Comparison of ENCODE assay signal across 17 mouse cellular contexts in genomic region chr11:71840635-71841443, GRCm38 (mm10).
DNase-seq lines count a peak whose midpoint lies in the region; ATAC-seq lines count a peak whose summit lies in the region.
"Had no signal": no experiment of that assay in that cellular context is flagged by ENCODE, and none has a peak within 500 bp of the region (broad histone marks: within the 10 kb centered on the region; RNA-seq: fewer than 3 reads in every experiment).

No protein-coding gene starts in this region.

- H3K27me3 ChIP-seq in forebrain, embryonic 15.5 days, result no peaks in the 10 kb centered on the region
- no peaks in the 10 kb centered on the region for H3K27me3 ChIP-seq in forebrain, embryonic 12.5 days
- no peaks in the 10 kb centered on the region for H3K27me3 ChIP-seq in midbrain, embryonic 14.5 days (ENCODE audit: control insufficient read depth, insufficient read depth, low read length)
- no peaks in the 10 kb centered on the region for H3K27me3 ChIP-seq in midbrain, embryonic 10.5 days (ENCODE audit: low read depth, poor library complexity, severe bottlenecking)
- H3K27me3 ChIP-seq in hindbrain, embryonic 16.5 days (replicated peaks; ENCODE audit: control insufficient read depth, insufficient read depth, low read length), result 0 out of 2 replicates have a peak, but pooled peaks cover 2% of the 10 kb centered on the region
- H3K27me3 ChIP-seq: embryonic facial prominence, embryonic 13.5 days; heart, embryonic 15.5 days; stomach, embryonic 15.5 days had no signal

- ATAC-seq in forebrain, embryonic 15.5 days (replicated peaks), result peak; percentile 60; the same call in 1 of the 2 replicates
- ATAC-seq in forebrain, embryonic 12.5 days (ENCODE audit: low FRiP score), result no peak; the same call in 1 of the 2 replicates
- ATAC-seq in midbrain, embryonic 14.5 days (ENCODE audit: low FRiP score, low TSS enrichment), result no peak
- ATAC-seq in hindbrain, embryonic 16.5 days, result peak; percentile 80
- ATAC-seq in erythroblast, adult 5-6 weeks (replicated peaks; ENCODE audit: low FRiP score, poor library complexity, severe bottlenecking), result no peak
- ATAC-seq: lung, postnatal 0 days had no signal

- no peak overlapping the region for H3K4me2 ChIP-seq in forebrain, embryonic 15.5 days (replicated peaks)
- H3K4me2 ChIP-seq in forebrain, embryonic 12.5 days, result no peak overlapping the region
- no peak overlapping the region for H3K4me2 ChIP-seq in midbrain, embryonic 14.5 days (ENCODE audit: low read length)
- H3K4me2 ChIP-seq in hindbrain, embryonic 16.5 days (ENCODE audit: low read length), result no peak overlapping the region
- H3K4me2 ChIP-seq: embryonic facial prominence, embryonic 13.5 days; heart, embryonic 15.5 days; stomach, embryonic 15.5 days had no signal

- no peak overlapping the region for H3K27ac ChIP-seq in forebrain, embryonic 15.5 days (replicated peaks)
- H3K27ac ChIP-seq in forebrain, embryonic 12.5 days, result no peak overlapping the region
- 0 out of 2 replicates have a peak overlapping the region, but pooled peaks have one; percentile 26 for H3K27ac ChIP-seq in midbrain, embryonic 14.5 days (replicated peaks; ENCODE audit: low read depth, low read length)
- no peak overlapping the region for H3K27ac ChIP-seq in midbrain, embryonic 10.5 days (replicated peaks)
- H3K27ac ChIP-seq in hindbrain, embryonic 16.5 days (ENCODE audit: low read depth, low read length), result no peak overlapping the region
- H3K27ac ChIP-seq: embryonic facial prominence, embryonic 13.5 days; heart, embryonic 15.5 days; liver, embryonic 14.5 days; stomach, embryonic 15.5 days had no signal

- WGBS in forebrain, embryonic 15.5 days, result 28% methylated on average over 8 of the region's 8 CpGs
- WGBS in forebrain, embryonic 12.5 days, result 42% methylated on average over 8 of the region's 8 CpGs
- WGBS in midbrain, embryonic 14.5 days, result 54% methylated on average over 8 of the region's 8 CpGs
- 72% methylated on average over 8 of the region's 8 CpGs for WGBS in midbrain, embryonic 10.5 days
- 21% methylated on average over 8 of the region's 8 CpGs for WGBS in hindbrain, embryonic 16.5 days

- H3K4me1 ChIP-seq in forebrain, embryonic 15.5 days, result peaks cover 6% of the 10 kb centered on the region; the same call in 1 of the 2 replicates
- H3K4me1 ChIP-seq in forebrain, embryonic 12.5 days, result no peaks in the 10 kb centered on the region
- H3K4me1 ChIP-seq in midbrain, embryonic 14.5 days (ENCODE audit: control insufficient read depth, insufficient read depth, low read length), result no peaks in the 10 kb centered on the region
- no peaks in the 10 kb centered on the region for H3K4me1 ChIP-seq in midbrain, embryonic 10.5 days
- H3K4me1 ChIP-seq in hindbrain, embryonic 16.5 days (ENCODE audit: control insufficient read depth, insufficient read depth, low read depth, low read length), result no peaks in the 10 kb centered on the region
- H3K4me1 ChIP-seq: embryonic facial prominence, embryonic 13.5 days; heart, embryonic 15.5 days; stomach, embryonic 15.5 days had no signal

- H3K36me3 ChIP-seq in forebrain, embryonic 15.5 days, result no peaks in the 10 kb centered on the region
- H3K36me3 ChIP-seq in forebrain, embryonic 12.5 days (replicated peaks), result no peaks in the 10 kb centered on the region
- H3K36me3 ChIP-seq in midbrain, embryonic 14.5 days (ENCODE audit: control insufficient read depth, insufficient read depth, low read length), result no peaks in the 10 kb centered on the region
- H3K36me3 ChIP-seq in midbrain, embryonic 10.5 days, result no peaks in the 10 kb centered on the region
- H3K36me3 ChIP-seq in hindbrain, embryonic 16.5 days (ENCODE audit: control insufficient read depth, insufficient read depth, low read length), result no peaks in the 10 kb centered on the region
- H3K36me3 ChIP-seq: embryonic facial prominence, embryonic 13.5 days; heart, embryonic 15.5 days; stomach, embryonic 15.5 days had no signal

- H3K9me3 ChIP-seq in forebrain, embryonic 15.5 days, result no peaks in the 10 kb centered on the region
- no peaks in the 10 kb centered on the region for H3K9me3 ChIP-seq in forebrain, embryonic 12.5 days
- H3K9me3 ChIP-seq in midbrain, embryonic 14.5 days (ENCODE audit: control insufficient read depth, low read length), result no peaks in the 10 kb centered on the region
- no peaks in the 10 kb centered on the region for H3K9me3 ChIP-seq in midbrain, embryonic 10.5 days (replicated peaks)
- H3K9me3 ChIP-seq in hindbrain, embryonic 16.5 days (ENCODE audit: control insufficient read depth, low read length), result no peaks in the 10 kb centered on the region
- H3K9me3 ChIP-seq: embryonic facial prominence, embryonic 13.5 days; heart, embryonic 15.5 days; stomach, embryonic 15.5 days had no signal

- H3K4me3 ChIP-seq in forebrain, embryonic 15.5 days, result no peak overlapping the region
- H3K4me3 ChIP-seq in forebrain, embryonic 12.5 days (replicated peaks), result no peak overlapping the region
- no peak overlapping the region for H3K4me3 ChIP-seq in midbrain, embryonic 14.5 days (replicated peaks; ENCODE audit: low read depth, low read length)
- H3K4me3 ChIP-seq in midbrain, embryonic 10.5 days, result no peak overlapping the region
- no peak overlapping the region for H3K4me3 ChIP-seq in hindbrain, embryonic 16.5 days (ENCODE audit: low read length)
- H3K4me3 ChIP-seq: embryonic facial prominence, embryonic 13.5 days; heart, embryonic 15.5 days; stomach, embryonic 15.5 days had no signal

- peak; percentile 46 for DNase-seq in midbrain, embryonic 14.5 days
- DNase-seq in midbrain, embryonic 10.5 days (ENCODE audit: low spot score), result no peak
- DNase-seq in layer of hippocampus, postnatal 14 days (ENCODE audit: low spot score in 2 of 2), result no peak
- DNase-seq: B cell, adult 2 months; cerebellum, adult 9-10 months; gastrocnemius, postnatal 25 days; kidney, adult 11 months; thymus, adult 2 months had no signal

- no peak overlapping the region for H3K9ac ChIP-seq in forebrain, embryonic 15.5 days (replicated peaks)
- no peak overlapping the region for H3K9ac ChIP-seq in forebrain, embryonic 12.5 days
- no peak overlapping the region for H3K9ac ChIP-seq in midbrain, embryonic 14.5 days (replicated peaks; ENCODE audit: low read length)
- no peak overlapping the region for H3K9ac ChIP-seq in hindbrain, embryonic 16.5 days (ENCODE audit: low read depth, low read length)
- H3K9ac ChIP-seq: embryonic facial prominence, embryonic 13.5 days; heart, embryonic 15.5 days; liver, embryonic 14.5 days; stomach, embryonic 15.5 days had no signal

Comparison
In these comparisons a context has a peak if more than half of its experiments do, and no peak if none do; other contexts are left out.
1. ATAC-seq: peak in forebrain, embryonic 15.5 days (single experiment) and hindbrain, embryonic 16.5 days (single experiment); none in forebrain, embryonic 12.5 days (single experiment), midbrain, embryonic 14.5 days (single experiment) and erythroblast, adult 5-6 weeks (single experiment).